11 mouse cellular contexts compared by ENCODE assay signal in the genomic region with DNA sequence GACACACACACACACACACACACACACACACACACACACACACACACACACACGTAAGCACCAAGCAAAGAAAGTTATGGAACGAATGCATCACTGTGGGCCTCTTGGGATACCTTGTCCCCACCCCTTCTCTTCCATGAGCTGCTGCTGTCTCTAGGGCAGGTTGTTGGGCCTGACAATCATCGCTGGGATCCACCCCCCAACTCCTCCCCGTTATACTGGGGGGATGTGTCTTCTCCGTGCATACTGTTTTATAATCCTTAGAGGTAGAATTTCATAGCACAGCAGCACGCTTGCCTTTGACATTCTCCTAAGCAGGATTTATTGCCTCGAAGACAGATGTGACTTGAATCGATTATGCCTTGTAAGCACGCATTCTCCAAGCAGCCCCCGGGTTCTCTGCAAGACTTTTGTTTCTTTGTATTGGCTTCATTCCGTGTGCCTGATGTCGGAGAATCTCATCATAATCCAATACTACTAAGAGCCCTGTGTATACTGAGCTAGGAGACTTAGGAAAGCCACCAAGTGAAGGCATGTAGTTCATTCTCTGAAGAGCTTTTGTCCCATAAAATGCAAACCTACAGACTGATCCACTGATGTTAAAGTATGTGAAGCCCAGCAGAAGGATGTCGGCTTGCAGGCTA.
DNase-seq lines count a peak whose midpoint lies in the region; ATAC-seq and TF ChIP-seq lines count a peak whose summit lies in the region.
"Had no signal": no experiment of that assay in that cellular context is flagged by ENCODE, and none has a peak within 500 bp of the region (broad histone marks: within the 10 kb centered on the region; RNA-seq: fewer than 3 reads in every experiment).

No protein-coding gene starts in this region.

- no peaks in the 10 kb centered on the region for H3K36me3 ChIP-seq in kidney, embryonic 16.5 days (ENCODE audit: insufficient read depth, low read length)
- H3K36me3 ChIP-seq in forebrain, embryonic 10.5 days (replicated peaks) = no peaks in the 10 kb centered on the region
- H3K36me3 ChIP-seq in hindbrain, embryonic 16.5 days (ENCODE audit: control insufficient read depth, insufficient read depth, low read length) = no peaks in the 10 kb centered on the region
- no peaks in the 10 kb centered on the region for H3K36me3 ChIP-seq in neural tube, embryonic 12.5 days
- no peaks in the 10 kb centered on the region for H3K36me3 ChIP-seq in lung, postnatal 0 days (ENCODE audit: insufficient read depth, low read length)
- H3K36me3 ChIP-seq: heart, embryonic 13.5 days had no signal

- no peak for TF ChIP-seq CTCF in cerebellum, adult 2 months (IDR thresholded peaks at IDR 0.05; ENCODE audit: borderline replicate concordance, insufficient read depth, low read depth, low read length)
- no peak for TF ChIP-seq CTCF in lung, postnatal 0 days (IDR thresholded peaks at IDR 0.05)

- TF ChIP-seq EP300 in lung, postnatal 0 days (IDR thresholded peaks at IDR 0.05) = no peak

- H3K27ac ChIP-seq in kidney, embryonic 16.5 days (ENCODE audit: low read length) = no peak overlapping the region
- H3K27ac ChIP-seq in forebrain, embryonic 10.5 days = no peak overlapping the region
- peak overlapping the region; percentile 62; the same call in 1 of the 2 replicates for H3K27ac ChIP-seq in hindbrain, embryonic 16.5 days (ENCODE audit: low read depth, low read length)
- H3K27ac ChIP-seq in neural tube, embryonic 12.5 days = 0 out of 2 replicates have a peak overlapping the region, but pooled peaks have one; percentile 15
- H3K27ac ChIP-seq in cerebellum, adult 2 months (ENCODE audit: insufficient read depth, low read length) = no peak overlapping the region
- no peak overlapping the region for H3K27ac ChIP-seq in lung, postnatal 0 days (ENCODE audit: low read length)
- H3K27ac ChIP-seq: heart, embryonic 13.5 days had no signal

- H3K9me3 ChIP-seq in kidney, embryonic 16.5 days (ENCODE audit: low read length) = no peaks in the 10 kb centered on the region
- no peaks in the 10 kb centered on the region; the same call in 1 of the 2 replicates for H3K9me3 ChIP-seq in forebrain, embryonic 10.5 days
- no peaks in the 10 kb centered on the region for H3K9me3 ChIP-seq in hindbrain, embryonic 16.5 days (ENCODE audit: control insufficient read depth, low read length)
- H3K9me3 ChIP-seq in neural tube, embryonic 12.5 days = no peaks in the 10 kb centered on the region
- H3K9me3 ChIP-seq in lung, postnatal 0 days (ENCODE audit: low read length) = no peaks in the 10 kb centered on the region
- H3K9me3 ChIP-seq: heart, embryonic 13.5 days had no signal

- DNase-seq in kidney, adult 8-10 months = no peak
- peak; percentile 18 for DNase-seq in forebrain, embryonic 10.5 days (ENCODE audit: extremely low spot score, low spot score)
- no peak for DNase-seq in cerebellum, adult 2 months
- DNase-seq in lung, postnatal 0 days (ENCODE audit: low spot score) = no peak
- DNase-seq in B cell, adult 2 months = no peak
- DNase-seq: lung, postnatal 14 days; right cerebral cortex, postnatal 25 days had no signal

- no peak overlapping the region for H3K9ac ChIP-seq in kidney, embryonic 16.5 days (replicated peaks; ENCODE audit: low read length)
- H3K9ac ChIP-seq in hindbrain, embryonic 16.5 days (ENCODE audit: low read depth, low read length) = no peak overlapping the region
- H3K9ac ChIP-seq in neural tube, embryonic 12.5 days = no peak overlapping the region
- no peak overlapping the region for H3K9ac ChIP-seq in lung, postnatal 0 days (replicated peaks; ENCODE audit: low read depth)
- H3K9ac ChIP-seq: heart, embryonic 13.5 days had no signal

- H3K4me1 ChIP-seq in kidney, embryonic 16.5 days (ENCODE audit: insufficient read depth, low read length) = 0 out of 2 replicates have a peak, but pooled peaks cover 8% of the 10 kb centered on the region
- peaks cover 39% of the 10 kb centered on the region for H3K4me1 ChIP-seq in forebrain, embryonic 10.5 days
- peaks cover 12% of the 10 kb centered on the region for H3K4me1 ChIP-seq in hindbrain, embryonic 16.5 days (ENCODE audit: control insufficient read depth, insufficient read depth, low read depth, low read length)
- H3K4me1 ChIP-seq in neural tube, embryonic 12.5 days = peaks cover 24% of the 10 kb centered on the region
- no peaks in the 10 kb centered on the region for H3K4me1 ChIP-seq in cerebellum, adult 2 months (ENCODE audit: control insufficient read depth, insufficient read depth, low read length)
- H3K4me1 ChIP-seq in lung, postnatal 0 days (ENCODE audit: insufficient read depth, low read depth, low read length) = no peaks in the 10 kb centered on the region
- H3K4me1 ChIP-seq: heart, embryonic 13.5 days had no signal

- H3K27me3 ChIP-seq in kidney, embryonic 16.5 days (ENCODE audit: insufficient read depth, low read length) = no peaks in the 10 kb centered on the region
- H3K27me3 ChIP-seq in forebrain, embryonic 10.5 days (ENCODE audit: poor library complexity, severe bottlenecking) = no peaks in the 10 kb centered on the region
- no peaks in the 10 kb centered on the region for H3K27me3 ChIP-seq in hindbrain, embryonic 16.5 days (replicated peaks; ENCODE audit: control insufficient read depth, insufficient read depth, low read length)
- H3K27me3 ChIP-seq in neural tube, embryonic 12.5 days (replicated peaks) = no peaks in the 10 kb centered on the region
- H3K27me3 ChIP-seq in cerebellum, adult 2 months (ENCODE audit: control insufficient read depth, insufficient read depth, low read length) = no peaks in the 10 kb centered on the region
- no peaks in the 10 kb centered on the region for H3K27me3 ChIP-seq in lung, postnatal 0 days (replicated peaks; ENCODE audit: insufficient read depth, low read length)
- H3K27me3 ChIP-seq: heart, embryonic 13.5 days had no signal

- no peak for TF ChIP-seq POLR2A in cerebellum, adult 2 months (IDR thresholded peaks at IDR 0.05; ENCODE audit: borderline replicate concordance, insufficient read depth, low read length)

- peak overlapping the region; percentile 32 for H3K4me2 ChIP-seq in kidney, embryonic 16.5 days (replicated peaks; ENCODE audit: low read depth, low read length)
- H3K4me2 ChIP-seq in hindbrain, embryonic 16.5 days (ENCODE audit: low read length) = peak overlapping the region; percentile 7
- peak overlapping the region; percentile 45 for H3K4me2 ChIP-seq in neural tube, embryonic 12.5 days (replicated peaks)
- no peak overlapping the region for H3K4me2 ChIP-seq in lung, postnatal 0 days (replicated peaks; ENCODE audit: low read depth, low read length)
- H3K4me2 ChIP-seq: heart, embryonic 13.5 days had no signal

- peak overlapping the region; percentile 11; the same call in 1 of the 2 replicates for H3K4me3 ChIP-seq in kidney, embryonic 16.5 days (ENCODE audit: low read length)
- no peak overlapping the region for H3K4me3 ChIP-seq in forebrain, embryonic 10.5 days
- H3K4me3 ChIP-seq in hindbrain, embryonic 16.5 days (ENCODE audit: low read length) = no peak overlapping the region
- H3K4me3 ChIP-seq in neural tube, embryonic 12.5 days = no peak overlapping the region
- H3K4me3 ChIP-seq in cerebellum, adult 2 months (replicated peaks; ENCODE audit: insufficient read depth, low read depth, low read length) = no peak overlapping the region
- no peak overlapping the region for H3K4me3 ChIP-seq in lung, postnatal 0 days (ENCODE audit: low read depth, low read length)
- H3K4me3 ChIP-seq: heart, embryonic 13.5 days had no signal

- ATAC-seq in kidney, embryonic 16.5 days (ENCODE audit: low FRiP score, low TSS enrichment) = no peak
- peak; percentile 87 for ATAC-seq in hindbrain, embryonic 16.5 days
- ATAC-seq in neural tube, embryonic 12.5 days (ENCODE audit: low FRiP score, low read depth) = peak; percentile 69
- no peak for ATAC-seq in lung, postnatal 0 days

- WGBS in kidney, embryonic 16.5 days = 37% methylated on average over 13 of the region's 13 CpGs
- WGBS in forebrain, embryonic 10.5 days = 59% methylated on average over 13 of the region's 13 CpGs
- 14% methylated on average over 13 of the region's 13 CpGs for WGBS in hindbrain, embryonic 16.5 days
- 22% methylated on average over 13 of the region's 13 CpGs for WGBS in neural tube, embryonic 12.5 days
- 68% methylated on average over 13 of the region's 13 CpGs for WGBS in cerebellum, adult 2 months
- 42% methylated on average over 13 of the region's 13 CpGs for WGBS in lung, postnatal 0 days

Comparison
In these comparisons a context has a peak if more than half of its experiments do, and no peak if none do; other contexts are left out.
1. ATAC-seq: peak in hindbrain, embryonic 16.5 days (single experiment) and neural tube, embryonic 12.5 days (single experiment); none in kidney, embryonic 16.5 days (single experiment) and lung, postnatal 0 days (single experiment).
2. H3K27ac ChIP-seq: peak in hindbrain, embryonic 16.5 days (single experiment) and neural tube, embryonic 12.5 days (single experiment); none in kidney, embryonic 16.5 days (single experiment), forebrain, embryonic 10.5 days (single experiment), cerebellum, adult 2 months (single experiment) and lung, postnatal 0 days (single experiment).